Mouse (Mus musculus) cerebellum, adult 2 months (tissue): ENCODE results near the gene Smok3a.

Experiments used
- CTCF ChIP-seq: fragments of 200-500 bp; IDR thresholded peaks from 2 replicates; pipeline ENCODE4 v1.5.1; 2011; ENCODE audit warnings: low read depth, mild to moderate bottlenecking, control low read depth, low read length, moderate library complexity, borderline replicate concordance; ENCODE audit not compliant: insufficient read depth
- POLR2A ChIP-seq: fragments of 200-500 bp; IDR thresholded peaks from 2 replicates; pipeline ENCODE4 v1.6.1; 2011; ENCODE audit warnings: low read length, control low read depth, borderline replicate concordance; ENCODE audit not compliant: insufficient read depth

- TF ChIP-seq CTCF (no peak), POLR2A (no peak)
Observed at GRCm38 (mm10) chr5:137974724-137975123, 46.3 kb upstream of the Smok3a start.
